Mouse (Mus musculus): ENCODE results near the gene Cdc42bpa. TPM values are rescaled to one million over a fixed set of nuclear protein-coding genes. Genes with fewer than 3 reads are reported as not detected.

Gene Cdc42bpa
- total and polyA plus RNA-seq, 2 experiments from 2014 or later = 29.1 to 84.3 TPM

DNA sequence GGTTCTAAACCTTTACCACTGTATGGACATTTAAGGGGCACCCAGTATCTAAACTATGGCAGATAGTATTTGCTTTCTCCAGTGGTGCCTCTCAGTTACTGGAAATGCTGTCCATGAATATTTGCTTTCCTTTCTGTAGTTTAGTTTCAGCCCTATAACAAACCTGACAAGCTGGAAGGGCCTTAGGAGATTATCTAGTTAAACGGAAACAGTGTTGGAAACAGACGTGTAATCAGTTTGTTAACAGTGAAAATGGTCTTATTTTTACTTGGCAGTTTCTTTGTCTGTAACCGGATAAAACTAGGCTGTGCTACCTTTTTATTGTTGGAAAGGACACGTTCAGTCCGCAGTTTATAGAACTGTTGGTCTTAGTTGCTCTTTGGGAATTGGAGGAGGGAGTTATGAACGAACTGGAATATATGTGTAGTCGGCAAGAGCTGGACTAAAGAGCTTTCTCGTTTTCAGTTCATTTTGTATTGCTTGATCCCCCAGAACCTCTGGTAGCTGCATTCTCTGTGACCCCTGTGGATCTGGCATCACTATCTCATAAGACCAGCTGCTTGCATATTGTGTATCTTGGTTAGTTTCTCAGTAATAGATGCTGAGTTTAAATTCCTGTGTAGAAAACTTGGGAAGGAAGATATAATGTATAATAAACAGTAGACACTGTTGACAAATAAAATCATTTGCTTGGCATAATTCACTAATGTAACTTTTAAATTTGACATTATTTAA lies 70.5 kb downstream of the Cdc42bpa start:
- H3K27me3 ChIP-seq (ENCODE audit: insufficient read depth, low read length) = no peaks in the 10 kb centered on the region

DNA sequence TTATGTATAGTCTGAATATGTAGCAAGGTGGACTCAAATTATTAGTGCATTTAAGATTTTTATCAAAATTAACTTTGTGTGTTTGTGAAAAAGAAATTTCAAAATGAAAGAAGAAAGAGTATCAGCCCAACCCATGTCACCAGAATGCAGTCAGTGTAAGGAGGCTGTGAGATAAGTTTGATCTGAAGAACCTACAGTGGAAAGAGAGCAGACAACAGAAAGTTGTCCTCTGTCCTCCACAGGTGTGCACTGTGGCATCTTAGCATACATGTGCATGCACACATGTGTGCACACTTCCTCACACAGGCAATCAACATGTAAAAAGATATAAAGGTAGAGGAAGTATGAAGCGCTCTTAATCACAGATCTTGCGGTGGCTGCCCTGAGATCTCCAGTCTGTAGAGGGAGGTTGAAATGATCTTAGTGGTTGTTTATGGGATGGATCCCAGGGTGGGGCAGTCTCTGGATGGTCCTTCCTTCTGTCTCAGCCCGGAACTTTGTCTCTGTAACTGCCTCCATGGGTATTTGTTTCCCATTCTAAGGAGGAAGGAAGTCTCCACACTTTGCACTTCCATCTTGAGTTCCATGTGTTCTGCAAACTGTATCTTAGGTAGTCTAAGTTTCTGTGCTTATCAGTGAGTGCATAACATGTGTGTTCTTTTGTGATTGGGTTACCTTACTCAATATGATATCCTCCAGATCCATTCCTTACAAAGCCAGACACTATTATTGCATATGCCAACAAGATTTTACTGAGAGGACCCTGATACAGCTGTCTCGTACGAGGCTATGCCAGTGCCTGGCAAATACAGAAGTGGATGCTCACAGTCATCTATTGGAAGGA lies 71.7 kb downstream of the Cdc42bpa start:
- no peaks in the 10 kb centered on the region for H3K36me3 ChIP-seq (ENCODE audit: insufficient read depth, low read length)
- H3K4me2 ChIP-seq (ENCODE audit: low read depth, low read length) = no peak overlapping the region
- no peak overlapping the region for H3K9ac ChIP-seq (replicated peaks; ENCODE audit: low read length)
- no peaks in the 10 kb centered on the region for H3K9me3 ChIP-seq (ENCODE audit: low read length)
- ATAC-seq = no peak
- no peaks in the 10 kb centered on the region for H3K27me3 ChIP-seq (ENCODE audit: insufficient read depth, low read length)
- no peak for TF ChIP-seq CTCF (IDR thresholded peaks at IDR 0.05; ENCODE audit: low read depth)
- 94% methylated on average over 5 of the region's 5 CpGs for WGBS
- no peak overlapping the region for H3K27ac ChIP-seq
- no peaks in the 10 kb centered on the region for H3K4me1 ChIP-seq (ENCODE audit: insufficient read depth, low read length)
- H3K4me3 ChIP-seq (ENCODE audit: low read length) = no peak overlapping the region
- DNase-seq (ENCODE audit: low spot score) = no peak

More for the DNA sequence above, 70.5 kb downstream of the Cdc42bpa start:
- Histone ChIP-seq H3K4me1 (ENCODE audit: insufficient read depth, low read length) (no peaks in the 10 kb centered on the region), H3K27ac (no peak overlapping the region), H3K9me3 (ENCODE audit: low read length) (no peaks in the 10 kb centered on the region), H3K4me2 (ENCODE audit: low read depth, low read length) (no peak overlapping the region), H3K9ac (replicated peaks; ENCODE audit: low read length) (no peak overlapping the region), H3K36me3 (ENCODE audit: insufficient read depth, low read length) (no peaks in the 10 kb centered on the region), H3K4me3 (ENCODE audit: low read length) (no peak overlapping the region)
- 80% methylated on average over 8 of the region's 8 CpGs for WGBS
- ATAC-seq = no peak
- no peak for DNase-seq (ENCODE audit: low spot score)
- no peak for TF ChIP-seq CTCF (IDR thresholded peaks at IDR 0.05; ENCODE audit: low read depth)

DNA sequence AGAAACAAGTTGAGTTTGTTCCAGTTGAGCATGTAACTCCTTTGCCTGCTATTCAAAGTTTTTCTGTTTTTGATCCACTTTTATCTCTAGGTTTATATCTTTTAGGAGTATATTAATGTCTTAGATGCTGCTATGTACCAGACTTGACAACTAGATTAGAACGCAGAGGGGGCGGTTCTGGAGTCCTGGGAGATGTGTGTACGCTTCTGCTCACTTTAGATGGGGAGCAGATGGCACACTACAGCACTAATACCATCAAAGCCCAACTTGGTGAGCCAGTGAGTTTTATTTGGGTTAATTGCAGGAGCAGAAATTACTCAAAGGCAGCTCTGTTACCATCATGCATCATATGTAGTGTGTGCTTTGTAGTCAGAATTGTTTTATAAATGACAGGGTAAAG lies 77.2 kb downstream of the Cdc42bpa start:
- WGBS = 71% methylated on average over 3 of the region's 3 CpGs
- H3K4me3 ChIP-seq (ENCODE audit: low read length) = no peak overlapping the region
- no peaks in the 10 kb centered on the region; the same call in 1 of the 2 replicates for H3K36me3 ChIP-seq (ENCODE audit: insufficient read depth, low read length)
- DNase-seq (ENCODE audit: low spot score) = no peak
- no peaks in the 10 kb centered on the region for H3K9me3 ChIP-seq (ENCODE audit: low read length)
- H3K27me3 ChIP-seq (ENCODE audit: insufficient read depth, low read length) = no peaks in the 10 kb centered on the region
- ATAC-seq = no peak
- H3K9ac ChIP-seq (replicated peaks; ENCODE audit: low read length) = no peak overlapping the region
- no peak overlapping the region for H3K27ac ChIP-seq
- H3K4me1 ChIP-seq (ENCODE audit: insufficient read depth, low read length) = no peaks in the 10 kb centered on the region
- no peak overlapping the region for H3K4me2 ChIP-seq (ENCODE audit: low read depth, low read length)
- no peak for TF ChIP-seq CTCF (IDR thresholded peaks at IDR 0.05; ENCODE audit: low read depth)

DNA sequence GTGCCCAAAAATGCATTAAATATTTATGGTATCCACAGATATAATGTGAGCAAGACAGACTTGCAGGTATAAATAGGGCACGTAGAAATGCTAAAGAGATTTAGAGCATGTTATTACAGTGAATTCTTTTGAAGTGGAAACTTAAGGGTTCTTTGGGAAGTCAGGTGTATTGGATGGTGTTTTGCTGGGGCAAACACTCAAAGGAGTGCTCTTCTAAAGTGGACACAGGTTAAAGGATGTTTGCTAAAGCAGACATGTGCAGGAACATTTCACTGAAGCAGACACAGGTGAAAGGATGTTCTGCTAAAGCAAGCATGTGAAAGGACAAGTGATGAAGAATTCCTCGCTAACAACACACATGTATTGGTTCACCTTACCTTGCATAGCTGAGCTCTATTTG lies 83.9 kb downstream of the Cdc42bpa start:
- no peak for DNase-seq (ENCODE audit: low spot score)
- H3K4me3 ChIP-seq (ENCODE audit: low read length) = no peak overlapping the region
- H3K27me3 ChIP-seq (ENCODE audit: insufficient read depth, low read length) = no peaks in the 10 kb centered on the region
- H3K36me3 ChIP-seq (ENCODE audit: insufficient read depth, low read length) = no peaks in the 10 kb centered on the region; the same call in 1 of the 2 replicates
- no peak for TF ChIP-seq CTCF (IDR thresholded peaks at IDR 0.05; ENCODE audit: low read depth)
- H3K27ac ChIP-seq = no peak overlapping the region
- 95% methylated on average over 2 of the region's 2 CpGs for WGBS
- H3K9me3 ChIP-seq (ENCODE audit: low read length) = no peaks in the 10 kb centered on the region
- no peaks in the 10 kb centered on the region for H3K4me1 ChIP-seq (ENCODE audit: insufficient read depth, low read length)
- no peak overlapping the region for H3K4me2 ChIP-seq (ENCODE audit: low read depth, low read length)
- ATAC-seq = no peak
- no peak overlapping the region for H3K9ac ChIP-seq (replicated peaks; ENCODE audit: low read length)

DNA sequence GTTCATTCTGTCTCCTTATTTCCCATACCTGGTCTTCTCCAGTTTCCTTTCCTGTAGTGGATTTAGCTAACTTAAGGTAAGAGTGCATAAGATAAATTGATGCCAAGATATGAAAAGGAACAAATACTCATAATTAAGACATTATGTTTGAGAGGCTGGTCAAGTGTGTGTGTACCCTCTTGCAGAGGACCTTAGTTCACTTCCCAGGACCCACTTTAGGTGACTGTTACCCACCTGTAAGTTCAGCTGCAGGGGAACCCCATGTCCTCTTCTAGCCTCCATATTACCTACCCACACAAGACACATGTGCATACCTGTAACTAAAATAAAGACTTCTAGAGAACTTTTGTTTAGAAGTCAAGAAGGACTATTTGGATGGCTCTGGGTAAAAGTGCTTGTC lies 84.9 kb downstream of the Cdc42bpa start:
- Histone ChIP-seq H3K9me3 (ENCODE audit: low read length) (no peaks in the 10 kb centered on the region), H3K4me3 (ENCODE audit: low read length) (no peak overlapping the region), H3K4me2 (ENCODE audit: low read depth, low read length) (no peak overlapping the region), H3K27me3 (ENCODE audit: insufficient read depth, low read length) (no peaks in the 10 kb centered on the region), H3K27ac (no peak overlapping the region), H3K36me3 (ENCODE audit: insufficient read depth, low read length) (no peaks in the 10 kb centered on the region; the same call in 1 of the 2 replicates), H3K9ac (replicated peaks; ENCODE audit: low read length) (no peak overlapping the region), H3K4me1 (ENCODE audit: insufficient read depth, low read length) (no peaks in the 10 kb centered on the region)
- DNase-seq (ENCODE audit: low spot score) = no peak
- TF ChIP-seq CTCF (IDR thresholded peaks at IDR 0.05; ENCODE audit: low read depth) = no peak
- no peak for ATAC-seq

DNA sequence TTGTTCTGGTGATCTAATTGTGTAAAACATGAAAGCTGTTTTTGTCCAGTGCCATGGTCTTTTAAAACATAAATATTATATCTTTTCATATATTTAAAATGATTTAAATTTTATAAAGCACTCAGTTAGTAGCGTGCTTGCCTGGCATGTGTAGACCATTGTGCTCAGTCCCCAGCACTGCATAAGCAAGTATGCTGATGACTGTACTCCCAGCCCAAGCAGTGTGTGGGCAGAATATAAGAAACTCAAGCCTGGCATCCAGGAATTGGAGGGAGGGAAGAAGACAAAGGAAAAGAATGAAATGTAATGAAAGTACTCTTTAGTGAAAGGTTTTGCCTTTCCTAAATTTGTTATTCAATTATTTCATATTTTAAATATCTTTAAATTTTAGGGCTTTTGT lies 128.9 kb downstream of the Cdc42bpa start:
- DNase-seq (ENCODE audit: low spot score) (no peak), ATAC-seq (no peak)
- Histone ChIP-seq H3K27me3 (ENCODE audit: insufficient read depth, low read length) (no peaks in the 10 kb centered on the region), H3K4me1 (ENCODE audit: insufficient read depth, low read length) (no peaks in the 10 kb centered on the region), H3K27ac (no peak overlapping the region), H3K4me2 (ENCODE audit: low read depth, low read length) (no peak overlapping the region), H3K4me3 (ENCODE audit: low read length) (no peak overlapping the region), H3K9me3 (ENCODE audit: low read length) (no peaks in the 10 kb centered on the region), H3K36me3 (ENCODE audit: insufficient read depth, low read length) (peaks cover under 1% of the 10 kb centered on the region; the same call in 1 of the 2 replicates), H3K9ac (replicated peaks; ENCODE audit: low read length) (no peak overlapping the region)
- no peak for TF ChIP-seq CTCF (IDR thresholded peaks at IDR 0.05; ENCODE audit: low read depth)
- 68% methylated on average over 1 of the region's 1 CpGs for WGBS
